Mouse (Mus musculus): Measurements from ENCODE around the gene Hoxa7. TPM values are rescaled to one million over a fixed set of nuclear protein-coding genes. Genes with fewer than 3 reads are reported as not detected.

Gene Hoxa7
- total RNA-seq, 2 experiments from 2014 or later, result not detected

- intact Hi-C loops (cut with DNase I), result no loop called here
- DNase-seq, result no peak
Observed at GRCm38 (mm10) chr6:52226569-52227257, 5.1 kb upstream of the Hoxa7 start.

DNA sequence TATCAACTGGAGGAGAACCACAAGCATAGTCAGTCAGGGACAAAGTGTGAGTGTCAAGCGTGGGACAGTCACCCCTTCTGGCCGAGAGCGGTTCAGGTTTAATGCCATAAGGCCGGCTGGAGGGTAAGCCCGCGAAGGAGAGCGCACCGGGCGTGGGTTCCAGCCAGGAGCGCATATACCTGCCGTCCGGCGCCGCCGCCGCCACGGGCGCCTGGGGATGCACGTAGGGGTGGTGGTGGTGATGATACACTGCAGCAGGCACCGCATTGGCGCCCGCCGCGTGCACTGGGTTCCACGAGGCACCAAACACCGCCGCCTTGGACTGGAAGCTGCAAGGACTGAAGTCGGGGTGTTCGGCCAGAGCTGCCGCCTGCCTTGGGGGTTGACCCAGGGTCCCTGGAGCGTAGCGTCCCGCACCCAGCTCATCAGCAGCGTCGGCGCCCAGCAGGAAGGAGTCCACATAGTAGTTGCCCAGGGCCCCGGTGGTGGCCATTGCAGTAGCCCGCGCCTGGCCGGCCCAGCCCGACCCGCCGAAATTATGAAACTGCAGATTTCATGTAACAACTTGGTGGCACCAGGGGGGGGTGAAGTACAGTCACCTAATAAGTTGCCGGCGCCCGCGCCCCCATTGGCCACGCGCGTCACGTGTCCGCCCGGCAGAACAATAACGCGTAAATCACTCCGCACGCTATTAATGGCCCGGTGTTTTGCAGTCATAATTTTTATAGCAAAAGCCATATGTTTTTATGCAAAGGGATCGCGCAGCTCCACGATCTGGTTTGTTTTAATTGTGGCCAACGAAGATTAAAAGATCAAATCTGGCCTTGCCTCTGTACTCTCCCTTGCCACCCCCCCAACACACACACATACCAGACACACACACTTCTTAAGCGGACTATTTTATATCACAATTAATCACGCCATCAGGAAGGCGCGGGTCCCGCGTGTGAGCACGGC, 4.2 kb upstream of the Hoxa7 start:
- intact Hi-C loops (cut with DNase I), result no loop called here
- DNase-seq, result no peak

DNA sequence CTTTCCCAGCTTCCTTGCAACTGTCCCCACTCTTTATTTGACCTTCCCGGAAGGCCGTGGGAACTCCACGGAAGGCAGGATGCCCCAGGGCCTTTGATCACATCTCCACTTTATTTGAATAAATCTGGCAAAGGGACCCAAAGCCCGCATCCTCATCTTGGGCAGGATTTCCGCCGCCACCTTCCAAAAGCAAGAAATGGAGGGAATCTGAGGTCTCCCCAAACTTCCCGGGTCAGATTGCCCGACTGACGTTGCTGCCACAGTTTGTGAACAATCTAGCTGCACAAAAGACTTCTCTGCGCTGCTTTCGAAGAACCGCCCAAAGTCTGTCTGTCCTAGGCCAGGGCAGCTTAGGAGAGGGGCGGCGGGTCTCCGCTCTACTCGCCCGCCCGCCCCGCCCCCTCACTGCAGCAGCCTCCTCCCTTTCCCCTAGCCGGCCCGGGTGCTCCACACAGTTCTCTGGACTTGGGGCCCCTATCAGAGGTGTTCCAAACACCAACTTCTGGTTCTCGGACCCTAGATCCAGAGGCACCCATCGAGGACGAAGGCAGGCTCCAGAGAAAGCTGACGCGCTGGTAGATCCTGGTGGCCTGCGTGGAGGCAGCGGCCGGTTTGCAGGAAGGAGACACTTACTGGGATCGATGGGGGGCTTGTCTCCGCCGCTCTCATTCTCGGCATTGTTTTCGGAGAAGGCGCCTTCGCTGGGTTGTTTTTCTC, 3.4 kb upstream of the Hoxa7 start:
- DNase-seq, result no peak
- intact Hi-C loops (cut with DNase I), result loop anchor here (5.0 kb wide), 2 partner anchors 643 to 1053 kb away; no protein-coding TSS in a partner anchor

- DNase-seq, result no peak
- intact Hi-C loops (cut with DNase I), result loop anchor here (5.0 kb wide), 2 partner anchors 642 to 1052 kb away; no protein-coding TSS in a partner anchor
Observed at GRCm38 (mm10) chr6:52223939-52224760, 2.5 kb upstream of the Hoxa7 start.

GRCm38 (mm10) chr6:52222729-52223128, 1.1 kb upstream of the Hoxa7 start:
- DNase-seq, result no peak
- intact Hi-C loops (cut with DNase I), result loop anchor here (5.0 kb wide), 2 partner anchors 640 to 1050 kb away; no protein-coding TSS in a partner anchor

DNA sequence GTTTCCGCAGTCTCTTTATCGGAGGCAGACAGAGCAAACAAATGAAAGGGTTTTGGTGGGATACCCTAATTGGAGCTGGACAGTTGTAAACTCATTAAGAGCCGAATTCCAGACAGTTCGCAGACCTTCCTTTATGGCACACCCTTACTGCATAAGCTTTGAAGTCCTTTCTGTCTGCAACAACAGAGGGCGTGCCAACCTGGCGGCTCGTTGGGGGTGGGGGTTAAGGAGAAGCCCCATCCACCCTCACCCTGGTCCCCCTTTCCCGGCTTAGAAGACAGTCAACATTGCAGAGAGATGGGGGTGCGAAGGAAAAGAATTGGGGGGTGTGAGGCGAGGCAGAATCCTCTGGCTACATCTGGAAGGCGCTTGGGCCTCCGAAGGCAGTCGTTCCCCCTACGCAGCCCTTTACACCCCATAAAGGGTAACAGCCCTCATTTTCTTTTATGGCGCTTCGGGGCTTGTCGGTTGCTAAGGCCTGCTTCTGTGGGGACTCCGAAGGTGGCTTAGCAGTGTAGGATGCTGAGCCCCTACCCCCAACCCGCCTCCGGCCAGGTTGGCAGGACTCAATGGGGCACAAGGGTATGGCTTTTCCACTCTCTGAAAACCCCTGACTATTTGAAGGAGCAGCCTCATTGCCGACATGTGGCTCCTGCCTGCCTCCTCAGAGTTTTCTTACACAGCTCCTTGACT, 485 bp upstream of the Hoxa7 start:
- peak; percentile 0 for DNase-seq
- intact Hi-C loops (cut with DNase I), result loop anchor here (5.0 kb wide), 2 partner anchors 640 to 1050 kb away; no protein-coding TSS in a partner anchor

DNA sequence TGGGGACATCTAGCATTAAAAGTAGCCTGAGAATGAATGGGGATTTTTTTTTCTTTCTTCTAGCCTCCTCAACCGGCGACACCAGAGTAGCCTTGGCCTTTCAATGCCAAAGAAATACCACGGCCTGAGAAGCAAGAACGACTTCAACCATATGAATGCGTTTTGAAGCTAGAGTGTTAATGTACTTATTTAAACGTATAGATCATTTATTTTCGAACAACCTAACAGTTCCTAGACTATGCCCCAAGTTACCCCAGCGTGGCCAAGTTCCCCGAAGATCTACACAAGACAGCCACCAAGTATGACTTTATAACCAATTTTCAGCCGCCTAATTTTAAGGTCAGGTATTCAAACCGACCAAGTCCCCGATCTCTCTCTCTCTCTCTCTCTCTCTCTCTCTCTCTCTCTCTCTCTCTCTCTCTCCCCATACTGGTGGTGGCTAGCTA, 766 bp downstream of the Hoxa7 start:
- intact Hi-C loops (cut with DNase I), result loop anchor here (5.0 kb wide), 2 partner anchors 639 to 1049 kb away; no protein-coding TSS in a partner anchor
- peak; percentile 0 for DNase-seq

DNA sequence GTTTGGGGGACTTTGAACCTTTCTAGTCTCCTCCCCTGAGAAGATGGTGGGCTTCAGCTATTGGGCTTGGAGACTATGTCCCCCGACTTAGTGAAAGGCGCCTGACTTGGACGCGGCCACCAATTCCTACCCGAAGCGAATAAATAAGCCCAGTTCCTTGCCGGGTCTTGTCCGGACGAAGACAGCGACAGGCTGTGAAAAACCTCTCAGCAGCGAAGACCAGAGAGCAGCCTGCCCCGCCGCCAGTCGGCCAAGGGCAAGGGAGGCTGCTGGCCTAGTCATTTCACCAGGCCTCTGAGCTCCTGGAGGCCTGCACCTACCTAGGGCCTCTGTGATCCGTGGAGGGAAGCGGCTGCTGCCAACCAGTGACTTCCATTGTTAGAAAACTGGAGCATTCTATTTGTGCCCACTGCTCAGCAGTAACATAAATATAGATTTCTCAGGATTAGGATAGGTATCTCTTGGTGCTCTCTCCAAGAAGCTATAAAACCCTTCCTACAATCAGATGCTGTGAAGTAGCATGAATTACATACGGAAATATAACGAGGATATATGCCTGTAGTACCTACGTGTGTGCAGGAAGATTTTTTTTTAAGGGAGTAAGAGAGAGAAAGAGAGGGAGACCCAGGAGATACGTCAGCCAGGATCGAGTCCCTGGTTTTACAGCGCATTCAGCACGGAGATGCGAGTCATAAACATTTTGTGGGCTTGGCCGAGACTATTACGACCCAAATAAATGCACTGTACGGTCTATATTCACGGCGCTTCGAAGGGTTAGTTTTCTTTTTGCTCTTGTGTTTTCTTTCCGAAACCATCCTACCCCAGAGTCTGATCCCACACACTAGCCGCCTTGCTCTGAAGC, 1.4 kb downstream of the Hoxa7 start:
- intact Hi-C loops (cut with DNase I), result loop anchor here (5.0 kb wide), 2 partner anchors 638 to 1048 kb away; no protein-coding TSS in a partner anchor

GRCm38 (mm10) chr6:52219234-52219942, 2.3 kb downstream of the Hoxa7 start:
- intact Hi-C loops (cut with DNase I), result no loop called here
- DNase-seq, result peak; percentile 0

More for the DNA sequence above, 1.4 kb downstream of the Hoxa7 start:
- no peak for DNase-seq

DNA sequence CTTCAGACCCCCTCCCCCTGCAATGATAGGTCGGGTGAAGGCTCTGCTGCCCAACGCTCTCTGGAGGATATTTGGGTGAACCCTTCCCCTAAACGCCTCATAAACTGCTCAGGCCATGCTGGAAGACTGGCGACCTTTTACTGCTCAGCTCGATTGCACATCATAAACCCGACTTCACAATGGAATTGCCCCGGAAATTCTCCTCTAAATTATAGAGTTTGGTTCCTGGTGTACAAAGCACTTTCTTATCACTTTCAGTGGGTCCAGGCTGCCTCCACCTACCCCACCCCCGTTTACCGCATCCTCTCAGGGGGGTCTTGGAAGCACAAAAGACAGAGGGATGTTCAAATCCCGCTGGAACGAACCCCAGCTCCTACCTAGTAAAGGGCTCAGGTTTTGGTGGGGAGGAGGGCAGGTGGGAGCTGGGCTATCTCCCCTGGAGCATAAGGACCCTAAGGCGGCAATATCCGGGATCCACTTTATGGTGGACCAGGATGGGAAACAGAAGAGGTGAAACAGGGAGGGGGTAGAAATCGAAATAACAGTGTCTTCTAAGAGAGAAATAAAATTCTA, 2.9 kb downstream of the Hoxa7 start:
- intact Hi-C loops (cut with DNase I), result no loop called here

GRCm38 (mm10) chr6:52217895-52218642, 3.6 kb downstream of the Hoxa7 start:
- DNase-seq, result no peak
- intact Hi-C loops (cut with DNase I), result no loop called here

More for the DNA sequence above, 2.9 kb downstream of the Hoxa7 start:
- DNase-seq, result peak; percentile 1

- DNase-seq, result no peak
- intact Hi-C loops (cut with DNase I), result no loop called here
Observed at GRCm38 (mm10) chr6:52217459-52217768, 4.2 kb downstream of the Hoxa7 start.

DNA sequence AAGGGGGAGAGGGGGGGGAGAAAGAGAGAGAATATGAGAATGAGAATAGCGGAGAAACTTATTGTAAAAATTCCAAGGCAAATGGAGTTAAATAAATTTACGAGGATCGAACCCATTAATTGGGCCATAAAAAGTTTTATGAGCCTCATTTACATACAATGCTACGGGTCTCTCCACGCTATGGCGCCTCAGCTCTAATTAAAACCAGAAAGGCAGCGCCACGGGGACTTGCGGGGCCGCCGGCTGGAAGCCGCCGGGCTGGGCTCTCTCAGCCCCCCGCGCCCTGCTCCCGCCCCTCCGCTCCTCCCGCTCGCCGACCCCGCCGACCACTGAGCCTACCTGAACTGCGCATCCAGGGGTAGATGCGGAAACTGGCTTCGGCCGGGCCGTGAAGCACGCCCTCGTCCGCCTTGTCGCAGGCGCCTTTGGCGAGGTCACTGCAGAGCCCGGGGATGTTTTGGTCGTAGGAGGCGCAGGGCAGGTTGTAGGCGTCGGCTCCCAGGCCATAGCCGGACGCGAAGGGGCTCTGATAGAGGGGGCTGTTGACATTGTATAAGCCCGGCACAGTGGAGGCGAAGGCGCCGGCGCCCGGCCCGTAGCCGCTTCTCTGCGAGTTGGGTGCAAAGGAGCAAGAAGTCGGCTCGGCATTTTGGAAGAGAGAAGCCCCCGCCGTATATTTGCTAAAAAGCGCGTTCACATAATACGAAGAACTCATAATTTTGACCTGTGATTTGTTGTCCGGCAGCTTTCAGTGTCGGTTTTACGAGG, 4.8 kb downstream of the Hoxa7 start:
- intact Hi-C loops (cut with DNase I), result no loop called here
- DNase-seq, result no peak

- no peak for DNase-seq
- intact Hi-C loops (cut with DNase I), result no loop called here
Observed at GRCm38 (mm10) chr6:52215771-52216535, 5.7 kb downstream of the Hoxa7 start.

- no peak for DNase-seq
- intact Hi-C loops (cut with DNase I), result no loop called here
Observed at GRCm38 (mm10) chr6:52215070-52215469, 6.6 kb downstream of the Hoxa7 start.

Measured in left cerebral cortex, postnatal 4 days (tissue).